Mouse (Mus musculus) kidney, adult 2 months (tissue): ENCODE results near the gene Man1a. TPM values are rescaled to one million over a fixed set of nuclear protein-coding genes. Genes with fewer than 3 reads are reported as not detected.

Source experiments
- DNase-seq: peaks from one replicate; pipeline ENCODE4 v3.0.0; 2021
- H3K27ac ChIP-seq: fragments of 200-500 bp; 2 replicates; pipeline ENCODE4 v1.5.1; 2012; ENCODE audit warnings: low read depth, low read length, control low read depth, inconsistent platforms; ENCODE audit not compliant: insufficient read depth
- H3K27me3 ChIP-seq: fragments of 200-500 bp; replicated peaks from 2 replicates; pipeline ENCODE4 v1.6.1; 2012; ENCODE audit warnings: mild to moderate bottlenecking, moderate library complexity, low read length, inconsistent platforms; ENCODE audit not compliant: control insufficient read depth, insufficient read depth
- H3K36me3 ChIP-seq: fragments of 200-500 bp; 2 replicates; pipeline ENCODE4 v1.6.1; 2012; ENCODE audit warnings: mild to moderate bottlenecking, moderate library complexity, low read length, inconsistent platforms; ENCODE audit not compliant: control insufficient read depth, insufficient read depth
- H3K4me1 ChIP-seq: fragments of 200-500 bp; 2 replicates; pipeline ENCODE4 v1.6.1; 2011; ENCODE audit warnings: low read length; ENCODE audit not compliant: control insufficient read depth, insufficient read depth
- H3K4me3 ChIP-seq: fragments of 200-500 bp; 2 replicates; pipeline ENCODE4 v1.5.1; 2011; ENCODE audit warnings: mild to moderate bottlenecking, low read depth, low read length, control low read depth; ENCODE audit not compliant: insufficient read depth
- CTCF ChIP-seq: fragments of 200-500 bp; conservative IDR thresholded peaks from 2 replicates; pipeline ENCODE4 v1.5.1; 2011; ENCODE audit warnings: low read depth, mild to moderate bottlenecking, control low read depth, low read length, moderate library complexity, mixed read lengths; ENCODE audit not compliant: insufficient read depth, insufficient read length
- POLR2A ChIP-seq: fragments of 200-500 bp; IDR thresholded peaks from one replicate; pipeline ENCODE4 v1.6.1; 2011; ENCODE audit warnings: low read depth, low read length, control low read depth
- WGBS: fragments of 180-500 bp; shearing (Covaris S2); methylation state at CpG from one replicate; pipeline ENCODE4 v1.1.7; 2018; 5-methylcytosine and 5-hydroxymethylcytosine counted together
- polyA plus RNA-seq: library from polyadenylated mRNA; depleted of rRNA; stranded (reverse); fragments of >200 nt; gene quantifications from 2 replicates; pipeline ENCODE4 v1.2.3, GENCODE M21; 2012

The Man1a gene
- polyA plus RNA-seq, 1 experiment = 33.4 TPM

DNA sequence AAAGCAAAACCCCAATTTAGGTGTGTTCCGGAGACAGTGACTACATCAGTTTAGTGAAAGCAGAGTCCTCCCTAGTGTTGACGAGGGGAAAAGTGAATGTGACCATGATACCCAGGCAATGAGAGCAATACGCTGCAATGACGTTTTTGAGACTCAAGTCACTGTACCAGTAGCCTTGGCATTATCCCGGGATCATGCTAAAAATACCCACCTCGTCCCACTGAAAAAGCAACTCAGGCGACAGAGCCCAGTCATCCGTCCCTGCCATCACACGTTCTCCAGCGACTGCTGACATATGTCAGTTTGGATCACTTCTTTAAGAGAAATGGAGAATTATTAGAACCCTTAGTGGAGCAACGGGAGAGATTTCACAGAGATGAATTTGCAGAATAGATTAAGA lies 13.6 kb downstream of the Man1a start:
- TF ChIP-seq CTCF (no peak), POLR2A (no peak)
- H3K4me1 ChIP-seq = no peaks in the 10 kb centered on the region
- H3K4me3 ChIP-seq = no peak overlapping the region
- WGBS = 91% methylated on average over 11 of the region's 11 CpGs
- DNase-seq = no peak
- H3K27ac ChIP-seq = no peak overlapping the region
- H3K27me3 ChIP-seq = no peaks in the 10 kb centered on the region
- H3K36me3 ChIP-seq = no peaks in the 10 kb centered on the region; the same call in 1 of the 2 replicates

DNA sequence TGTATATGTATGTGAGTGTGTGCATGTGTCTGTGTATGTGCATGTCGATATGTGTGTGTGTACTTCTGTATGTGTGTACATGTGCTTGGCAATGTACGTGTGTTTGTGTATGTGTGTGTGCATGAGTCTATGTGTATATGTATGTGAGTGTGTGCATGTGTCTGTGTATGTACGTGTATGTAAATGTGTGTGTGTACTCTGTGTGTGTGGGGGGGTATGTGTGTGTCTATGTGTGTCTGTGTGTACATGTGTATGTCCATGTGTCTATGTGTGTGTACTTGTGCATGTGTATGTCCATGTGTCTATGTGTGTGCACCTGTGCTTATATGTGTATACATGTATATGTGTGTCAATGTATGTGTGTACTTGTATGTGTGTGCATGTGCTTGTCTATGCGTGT lies 15.2 kb downstream of the Man1a start:
- TF ChIP-seq POLR2A = no peak
- no peak for TF ChIP-seq CTCF
- H3K36me3 ChIP-seq = no peaks in the 10 kb centered on the region; the same call in 1 of the 2 replicates
- no peaks in the 10 kb centered on the region for H3K4me1 ChIP-seq
- DNase-seq = no peak
- no peaks in the 10 kb centered on the region for H3K27me3 ChIP-seq
- 97% methylated on average over 4 of the region's 4 CpGs for WGBS
- no peak overlapping the region for H3K4me3 ChIP-seq
- H3K27ac ChIP-seq = no peak overlapping the region

DNA sequence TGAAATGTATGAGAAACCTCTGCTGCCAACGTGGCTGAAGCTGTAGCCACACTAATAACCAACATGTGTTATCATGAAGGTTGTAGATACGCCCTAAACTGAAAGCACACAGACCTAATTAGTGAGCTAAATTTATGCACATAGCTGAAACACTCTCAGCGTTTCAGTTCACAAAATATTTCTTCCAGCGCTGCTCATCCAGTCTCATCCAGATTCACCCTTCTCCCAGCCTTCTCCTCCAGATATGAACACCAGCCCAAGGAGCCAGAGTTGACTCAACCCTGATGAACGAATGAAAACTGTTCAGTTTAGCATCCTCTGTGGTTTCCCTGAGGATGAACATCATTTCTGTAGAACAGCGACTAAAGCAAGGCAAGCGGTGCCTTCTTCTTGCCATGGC lies 15.8 kb downstream of the Man1a start:
- H3K4me3 ChIP-seq = no peak overlapping the region
- H3K4me1 ChIP-seq = no peaks in the 10 kb centered on the region
- 79% methylated on average over 7 of the region's 7 CpGs for WGBS
- no peak overlapping the region for H3K27ac ChIP-seq
- DNase-seq = no peak
- no peaks in the 10 kb centered on the region for H3K27me3 ChIP-seq
- no peaks in the 10 kb centered on the region; the same call in 1 of the 2 replicates for H3K36me3 ChIP-seq
- TF ChIP-seq CTCF = no peak
- no peak for TF ChIP-seq POLR2A

DNA sequence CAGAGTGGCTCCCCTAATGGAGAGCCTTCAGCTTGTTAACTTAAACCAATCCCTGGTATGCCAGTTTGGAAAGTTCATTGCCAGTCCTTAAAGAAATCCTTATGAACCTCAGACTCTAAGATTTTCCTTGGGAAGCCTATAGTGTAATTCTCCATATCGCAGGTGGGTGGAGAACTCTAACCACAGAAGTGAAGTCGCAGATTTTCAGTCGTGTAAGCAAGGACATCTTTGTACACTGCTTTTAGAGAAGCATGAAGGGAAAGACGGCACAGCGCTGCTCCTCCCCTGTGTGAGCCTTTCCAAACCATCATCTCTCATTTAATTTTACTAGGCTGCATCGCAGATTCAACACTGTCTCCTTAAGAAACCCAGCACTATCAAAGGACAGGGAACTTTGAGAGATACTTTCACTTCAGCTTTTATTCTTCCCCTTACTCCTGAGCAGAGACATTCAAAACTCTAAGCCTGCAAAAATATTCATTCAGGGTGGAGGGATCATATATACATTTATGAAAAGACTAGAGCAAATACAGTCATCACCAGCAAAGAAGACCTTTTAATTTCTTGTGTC lies 16.6 kb downstream of the Man1a start:
- Histone ChIP-seq H3K27ac (no peak overlapping the region), H3K4me3 (no peak overlapping the region), H3K36me3 (no peaks in the 10 kb centered on the region; the same call in 1 of the 2 replicates), H3K4me1 (no peaks in the 10 kb centered on the region), H3K27me3 (no peaks in the 10 kb centered on the region)
- DNase-seq = no peak
- TF ChIP-seq CTCF = no peak
- WGBS = 60% methylated on average over 6 of the region's 6 CpGs

DNA sequence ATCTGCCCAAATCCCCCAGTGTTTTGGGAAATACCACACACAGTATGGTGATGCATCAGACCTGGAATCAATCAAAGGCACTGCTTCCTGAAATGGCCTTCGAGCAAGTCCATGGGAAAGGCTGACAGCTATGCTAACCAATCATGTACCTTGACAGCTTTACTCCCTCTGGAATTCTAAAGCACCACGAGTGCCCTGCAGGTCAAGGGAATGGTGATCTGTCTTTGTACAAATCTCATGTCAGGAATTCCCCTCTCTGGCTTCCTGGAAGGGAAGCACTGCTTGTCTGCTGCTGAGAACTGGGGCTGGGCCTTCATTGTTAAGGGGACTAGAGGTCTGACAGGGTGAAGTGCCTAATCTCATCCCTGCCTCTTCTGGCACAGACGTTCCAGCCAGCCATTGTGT lies 17.3 kb downstream of the Man1a start:
- WGBS = 23% methylated on average over 3 of the region's 3 CpGs
- DNase-seq = peak; percentile 19
- TF ChIP-seq POLR2A (no peak), CTCF (no peak)
- Histone ChIP-seq H3K4me3 (no peak overlapping the region), H3K27ac (no peak overlapping the region), H3K4me1 (no peaks in the 10 kb centered on the region), H3K36me3 (no peaks in the 10 kb centered on the region; the same call in 1 of the 2 replicates), H3K27me3 (no peaks in the 10 kb centered on the region)

DNA sequence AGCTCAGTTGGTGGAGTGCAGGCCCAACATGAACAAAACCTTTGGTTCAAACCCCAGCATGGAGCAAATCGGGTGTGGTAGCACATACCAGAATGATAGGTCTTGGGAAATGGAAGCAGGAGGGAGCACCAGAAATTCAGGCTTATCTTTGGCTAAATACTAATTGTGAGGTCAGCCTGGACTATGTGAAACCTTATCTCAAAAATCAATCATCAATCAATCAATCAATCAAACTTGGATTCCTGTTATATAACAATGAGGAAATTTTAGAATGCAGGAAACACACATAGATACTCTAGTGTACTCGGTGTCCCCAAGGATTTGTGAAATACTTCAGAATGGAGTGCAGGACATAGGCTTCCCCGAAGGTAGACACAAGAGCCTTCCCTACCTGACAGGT lies 17.8 kb downstream of the Man1a start:
- TF ChIP-seq CTCF (no peak), POLR2A (no peak)
- Histone ChIP-seq H3K4me3 (no peak overlapping the region), H3K4me1 (no peaks in the 10 kb centered on the region), H3K36me3 (no peaks in the 10 kb centered on the region; the same call in 1 of the 2 replicates), H3K27ac (no peak overlapping the region), H3K27me3 (no peaks in the 10 kb centered on the region)
- 83% methylated on average over 3 of the region's 3 CpGs for WGBS
- DNase-seq = no peak

DNA sequence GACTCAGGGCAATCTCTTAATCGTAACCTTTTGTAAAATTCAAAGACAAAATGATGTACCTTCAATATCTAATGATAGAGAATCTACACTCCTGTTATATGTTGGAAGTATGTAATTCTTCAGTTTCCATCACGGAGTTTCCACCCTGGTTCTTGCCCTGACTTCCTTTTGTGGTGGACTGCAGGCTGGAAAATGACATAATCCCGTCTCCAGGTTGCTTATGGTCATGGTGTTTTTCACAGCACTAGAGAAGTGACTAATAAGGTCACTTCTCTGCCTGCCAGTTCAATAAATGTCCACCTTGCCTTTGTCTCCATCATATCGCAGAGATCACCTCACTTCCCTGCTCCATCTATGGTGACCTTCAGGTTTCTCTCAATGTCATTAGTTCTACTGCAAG lies 22.2 kb downstream of the Man1a start:
- WGBS = 92% methylated on average over 4 of the region's 4 CpGs
- DNase-seq = no peak
- H3K27ac ChIP-seq = no peak overlapping the region

More for the DNA sequence above, 22.2 kb downstream of the Man1a start:
- Histone ChIP-seq H3K4me3 (no peak overlapping the region), H3K4me1 (no peaks in the 10 kb centered on the region), H3K27me3 (no peaks in the 10 kb centered on the region), H3K36me3 (no peaks in the 10 kb centered on the region)
- TF ChIP-seq POLR2A = no peak
- no peak for TF ChIP-seq CTCF
